Mouse (Mus musculus) ES-Bruce4 (cell line): ENCODE measurements around the gene Appbp2. TPM values are rescaled to one million over a fixed set of nuclear protein-coding genes. Genes with fewer than 3 reads are reported as not detected.
A peak's percentile ranks its signal among the peaks of the same experiment; 100 is the strongest.
"Not testable (repeated sequence)": the region's sequence is repeated elsewhere in the genome, so short reads cannot be mapped to it uniquely, and the experiment has no call there.

ENCODE experiments used
- H3K27ac ChIP-seq: 2 replicates; pipeline ENCODE4 v1.5.1; 2012; ENCODE audit warnings: low read length, inconsistent platforms; ENCODE audit not compliant: insufficient read depth
- H3K27me3 ChIP-seq: 2 replicates; pipeline ENCODE4 v1.6.1; 2012; ENCODE audit warnings: mild to moderate bottlenecking, low read length, inconsistent platforms; ENCODE audit not compliant: control insufficient read depth, poor library complexity, insufficient read depth, severe bottlenecking
- H3K36me3 ChIP-seq: 2 replicates; pipeline ENCODE4 v1.6.1; 2012; ENCODE audit warnings: inconsistent platforms, mild to moderate bottlenecking, low read length, moderate library complexity; ENCODE audit not compliant: control insufficient read depth, poor library complexity, insufficient read depth, severe bottlenecking
- H3K4me1 ChIP-seq: one replicate; pipeline ENCODE4 v1.8.1; 2011; ENCODE audit warnings: low read length; ENCODE audit not compliant: control insufficient read depth, insufficient read depth
- H3K4me3 ChIP-seq: 2 replicates; pipeline ENCODE4 v1.5.1; 2011; ENCODE audit warnings: low read depth, mild to moderate bottlenecking, low read length
- H3K9ac ChIP-seq: 2 replicates; pipeline ENCODE4 v1.6.1; 2012; ENCODE audit warnings: low read depth, mild to moderate bottlenecking, inconsistent platforms; ENCODE audit not compliant: poor library complexity, severe bottlenecking
- H3K9me3 ChIP-seq: replicated peaks from 2 replicates; pipeline ENCODE4 v1.6.1; 2012; ENCODE audit warnings: mild to moderate bottlenecking, low read length, inconsistent platforms; ENCODE audit not compliant: control insufficient read depth, poor library complexity, insufficient read depth, severe bottlenecking
- CTCF ChIP-seq: IDR thresholded peaks from one replicate; pipeline ENCODE4 v1.8.1; 2011; ENCODE audit warnings: low read depth, low read length
- EP300 ChIP-seq: IDR thresholded peaks from 2 replicates; pipeline ENCODE4 v1.6.1; 2011; ENCODE audit warnings: low read depth, low read length; ENCODE audit not compliant: insufficient read depth
- POLR2A ChIP-seq: IDR thresholded peaks from one replicate; pipeline ENCODE4 v1.8.1; 2011; ENCODE audit warnings: low read length; ENCODE audit not compliant: insufficient read depth
- polyA plus RNA-seq: library from polyadenylated mRNA; stranded (reverse); fragments of >200 nt; gene quantifications from 2 replicates; pipeline ENCODE4 v1.2.4, GENCODE M21; 2011; ENCODE audit warnings: low read depth; ENCODE audit not compliant: missing spikeins, insufficient read depth, insufficient read length

The Appbp2 gene
- polyA plus RNA-seq, 1 experiment = 57.9 TPM

GRCm38 (mm10) chr11:85170058-85170740, 64.7 kb downstream of the Appbp2 start, which contains the start of gene 1700125H20Rik:
TSS of gene 1700125H20Rik (plus strand) at chr11:85170404.
- TF ChIP-seq EP300 (no peak), POLR2A (no peak), CTCF (peak; percentile 92)
- Histone ChIP-seq H3K27ac (no peak within 1 kb of the TSS), H3K27me3 (no peaks in the 10 kb centered on the region), H3K9me3 (no peaks in the 10 kb centered on the region), H3K9ac (no peak within 1 kb of the TSS), H3K4me1 (no peaks in the 10 kb centered on the region), H3K4me3 (no peak within 1 kb of the TSS; the same call in 1 of the 2 replicates), H3K36me3 (no peaks in the 10 kb centered on the region)

DNA sequence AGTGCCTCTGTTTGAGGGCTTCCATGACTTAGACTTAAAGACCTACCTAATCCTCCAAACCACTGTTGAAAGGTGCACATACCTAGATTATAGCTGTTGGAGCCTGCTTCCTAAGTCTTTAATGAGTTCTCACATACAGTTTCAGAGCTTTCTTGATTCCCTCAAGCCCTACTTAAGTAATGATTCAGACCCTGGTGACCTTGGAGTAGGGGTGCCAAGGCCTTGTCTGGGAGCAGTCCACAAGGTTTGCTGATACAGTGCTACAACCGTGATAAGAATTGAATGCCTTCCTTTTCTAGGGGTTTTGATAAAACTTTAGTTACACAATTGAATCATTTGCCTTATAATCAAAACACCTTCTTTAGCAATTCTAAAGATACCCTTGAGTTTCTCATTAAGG, 67.4 kb downstream of the Appbp2 start:
- H3K36me3 ChIP-seq = no peaks in the 10 kb centered on the region
- no peak overlapping the region for H3K9ac ChIP-seq
- TF ChIP-seq POLR2A = no peak
- no peak for TF ChIP-seq EP300
- TF ChIP-seq CTCF = no peak
- no peak overlapping the region for H3K27ac ChIP-seq
- H3K4me1 ChIP-seq = no peaks in the 10 kb centered on the region
- no peak overlapping the region for H3K4me3 ChIP-seq
- no peaks in the 10 kb centered on the region for H3K9me3 ChIP-seq
- H3K27me3 ChIP-seq = no peaks in the 10 kb centered on the region

- H3K9ac ChIP-seq = no peak overlapping the region
- H3K36me3 ChIP-seq = no peaks in the 10 kb centered on the region
- no peak for TF ChIP-seq POLR2A
- TF ChIP-seq EP300 = no peak
- TF ChIP-seq CTCF = no peak
- H3K27me3 ChIP-seq = no peaks in the 10 kb centered on the region; the same call in 1 of the 2 replicates
- no peaks in the 10 kb centered on the region for H3K4me1 ChIP-seq
- H3K9me3 ChIP-seq = no peaks in the 10 kb centered on the region
- no peak overlapping the region for H3K27ac ChIP-seq
- H3K4me3 ChIP-seq = no peak overlapping the region
These were observed 70.6 kb downstream of the Appbp2 start for GRCm38 (mm10) chr11:85164371-85164770.

GRCm38 (mm10) chr11:85163014-85163413, 71.9 kb downstream of the Appbp2 start:
- H3K27ac ChIP-seq, H3K9me3 ChIP-seq, H3K4me3 ChIP-seq, H3K36me3 ChIP-seq, H3K27me3 ChIP-seq, H3K9ac ChIP-seq, H3K4me1 ChIP-seq: not testable (repeated sequence)

- no peaks in the 10 kb centered on the region for H3K9me3 ChIP-seq
- H3K9ac ChIP-seq = no peak overlapping the region
- no peak overlapping the region for H3K27ac ChIP-seq
- H3K4me1 ChIP-seq = no peaks in the 10 kb centered on the region
- no peaks in the 10 kb centered on the region; the same call in 1 of the 2 replicates for H3K27me3 ChIP-seq
- TF ChIP-seq CTCF = no peak
- TF ChIP-seq POLR2A = no peak
- no peak for TF ChIP-seq EP300
- H3K4me3 ChIP-seq = no peak overlapping the region
- no peaks in the 10 kb centered on the region for H3K36me3 ChIP-seq
These were observed 77.6 kb downstream of the Appbp2 start for GRCm38 (mm10) chr11:85157301-85157700.

GRCm38 (mm10) chr11:85152256-85152930, 82.5 kb downstream of the Appbp2 start:
- no peak overlapping the region for H3K9ac ChIP-seq
- no peaks in the 10 kb centered on the region for H3K36me3 ChIP-seq
- H3K4me3 ChIP-seq = no peak overlapping the region
- H3K27ac ChIP-seq = no peak overlapping the region
- no peaks in the 10 kb centered on the region for H3K27me3 ChIP-seq
- no peaks in the 10 kb centered on the region for H3K9me3 ChIP-seq
- no peak for TF ChIP-seq CTCF
- no peak for TF ChIP-seq EP300
- no peak for TF ChIP-seq POLR2A
- no peaks in the 10 kb centered on the region for H3K4me1 ChIP-seq
